ENCODE assay signal across 8 mouse cellular contexts in genomic region chr7:141469352-141469751, GRCm38 (mm10). TPM values are rescaled to one million over a fixed set of nuclear protein-coding genes. Genes with fewer than 3 reads are reported as not detected.
A peak's percentile ranks its signal among the peaks of the same experiment; 100 is the strongest.
DNase-seq lines count a peak whose midpoint lies in the region; ATAC-seq and TF ChIP-seq lines count a peak whose summit lies in the region.

No protein-coding gene starts in this region.

- 52% methylated on average over 6 of the region's 6 CpGs for WGBS in kidney, embryonic 15.5 days
- WGBS in embryonic facial prominence, embryonic 12.5 days = 83% methylated on average over 6 of the region's 6 CpGs
- 86% methylated on average over 6 of the region's 6 CpGs for WGBS in intestine, embryonic 16.5 days

- peaks cover 75% of the 10 kb centered on the region for H3K4me1 ChIP-seq in kidney, embryonic 15.5 days
- peaks cover 47% of the 10 kb centered on the region for H3K4me1 ChIP-seq in embryonic facial prominence, embryonic 12.5 days
- H3K4me1 ChIP-seq in intestine, embryonic 16.5 days (ENCODE audit: control insufficient read depth, insufficient read depth, low read length) = peaks cover 33% of the 10 kb centered on the region

- peaks cover 47% of the 10 kb centered on the region for H3K79me2 ChIP-seq in myocyte (ENCODE audit: control insufficient read depth, insufficient read depth)

- H3K4me3 ChIP-seq in kidney, embryonic 15.5 days (replicated peaks) = peak overlapping the region; percentile 85
- H3K4me3 ChIP-seq in embryonic facial prominence, embryonic 12.5 days = peak overlapping the region; percentile 75
- H3K4me3 ChIP-seq in intestine, embryonic 16.5 days (ENCODE audit: low read length) = peak overlapping the region; percentile 85
- H3K4me3 ChIP-seq in myocyte = peak overlapping the region; percentile 84

- TF ChIP-seq POLR2A in myocyte (IDR thresholded peaks at IDR 0.05; ENCODE audit: insufficient read length, low read depth) = no peak

- no peaks in the 10 kb centered on the region for H3K9me3 ChIP-seq in kidney, embryonic 15.5 days (replicated peaks)
- no peaks in the 10 kb centered on the region for H3K9me3 ChIP-seq in embryonic facial prominence, embryonic 12.5 days
- H3K9me3 ChIP-seq in intestine, embryonic 16.5 days (ENCODE audit: control insufficient read depth, low read length) = no peaks in the 10 kb centered on the region

- peak overlapping the region; percentile 0 for H3ac ChIP-seq in myocyte (ENCODE audit: control insufficient read depth, insufficient read length)

- H3K27me3 ChIP-seq in kidney, embryonic 15.5 days = peaks cover 18% of the 10 kb centered on the region
- peaks cover 18% of the 10 kb centered on the region for H3K27me3 ChIP-seq in embryonic facial prominence, embryonic 12.5 days
- peaks cover 7% of the 10 kb centered on the region; the same call in 1 of the 2 replicates for H3K27me3 ChIP-seq in intestine, embryonic 16.5 days (replicated peaks; ENCODE audit: control insufficient read depth, insufficient read depth, low read length)
- H3K27me3 ChIP-seq in myocyte (ENCODE audit: control insufficient read depth, insufficient read depth, insufficient read length) = no peaks in the 10 kb centered on the region

- peak overlapping the region; percentile 92 for H3K27ac ChIP-seq in kidney, embryonic 15.5 days
- peak overlapping the region; percentile 82; the same call in 1 of the 2 replicates for H3K27ac ChIP-seq in embryonic facial prominence, embryonic 12.5 days
- peak overlapping the region; percentile 78 for H3K27ac ChIP-seq in intestine, embryonic 16.5 days (ENCODE audit: low read length)

- H3K4me2 ChIP-seq in kidney, embryonic 15.5 days = peak overlapping the region; percentile 81
- H3K4me2 ChIP-seq in embryonic facial prominence, embryonic 12.5 days (replicated peaks) = peak overlapping the region; percentile 66
- peak overlapping the region; percentile 82 for H3K4me2 ChIP-seq in intestine, embryonic 16.5 days (ENCODE audit: low read depth, low read length)
- H3K4me2 ChIP-seq in myocyte (ENCODE audit: low read depth) = peak overlapping the region; percentile 96

- H3K36me3 ChIP-seq in kidney, embryonic 15.5 days = peaks cover 35% of the 10 kb centered on the region
- peaks cover 36% of the 10 kb centered on the region for H3K36me3 ChIP-seq in embryonic facial prominence, embryonic 12.5 days
- peaks cover 7% of the 10 kb centered on the region; the same call in 1 of the 2 replicates for H3K36me3 ChIP-seq in intestine, embryonic 16.5 days (ENCODE audit: control insufficient read depth, insufficient read depth, low read length)
- H3K36me3 ChIP-seq in myocyte (ENCODE audit: control insufficient read depth, insufficient read depth) = peaks cover 19% of the 10 kb centered on the region

- peak overlapping the region; percentile 82 for H3K9ac ChIP-seq in kidney, embryonic 15.5 days
- peak overlapping the region; percentile 77 for H3K9ac ChIP-seq in embryonic facial prominence, embryonic 12.5 days
- H3K9ac ChIP-seq in intestine, embryonic 16.5 days (ENCODE audit: low read depth, low read length) = peak overlapping the region; percentile 92

- no peak for DNase-seq in kidney, adult 8-10 months
- no peak for DNase-seq in cerebellum, adult 18-20 months
- no peak for DNase-seq in cerebellum, adult 11-12 months
- DNase-seq in ovary, postnatal 36 days (ENCODE audit: low spot score) = no peak

- ATAC-seq in kidney, embryonic 15.5 days (replicated peaks; ENCODE audit: low FRiP score) = no peak
- ATAC-seq in embryonic facial prominence, embryonic 12.5 days (ENCODE audit: insufficient number of reproducible peaks, insufficient read depth, low FRiP score, low TSS enrichment) = no peak
- ATAC-seq in intestine, embryonic 16.5 days = no peak

TF ChIP-seq in myocyte, 11 proteins besides CTCF, POLR2A, EP300 and RAD21:
- TF ChIP-seq TCF3 (IDR thresholded peaks at IDR 0.05; ENCODE audit: insufficient read length, low read depth) (no peak), MAX (IDR thresholded peaks at IDR 0.05; ENCODE audit: low read depth) (no peak), REST (IDR thresholded peaks at IDR 0.05; ENCODE audit: insufficient read depth, insufficient read length) (no peak), CEBPB (IDR thresholded peaks at IDR 0.05; ENCODE audit: insufficient read depth, poor library complexity, severe bottlenecking) (no peak), MYOG (IDR thresholded peaks at IDR 0.05; ENCODE audit: control insufficient read depth in 1 of 3, insufficient read depth in 1 of 3, insufficient read length in 2 of 3, low read depth in 2 of 3) (no peak), MYOD1 (IDR thresholded peaks at IDR 0.05; ENCODE audit: control insufficient read depth in 1 of 3, insufficient read length in 2 of 3, low read depth in 2 of 3) (no peak), POLR2AphosphoS2 (IDR thresholded peaks at IDR 0.05; ENCODE audit: insufficient read length, low read depth) (no peak), SRF (IDR thresholded peaks at IDR 0.05; ENCODE audit: control insufficient read depth, insufficient read length, low read depth) (no peak), TCF12 (IDR thresholded peaks at IDR 0.05; ENCODE audit: insufficient read depth, poor library complexity, severe bottlenecking) (no peak), USF1 (IDR thresholded peaks at IDR 0.05; ENCODE audit: low read depth) (no peak), E2F4 (IDR thresholded peaks at IDR 0.05; ENCODE audit: insufficient read depth) (no peak)

RNA-seq across cellular contexts. Expression of gene Cd151, which starts 2.2 kb away (rescaled TPM):
- 30.9 and 34.8 TPM in 2 replicates for polyA plus RNA-seq in kidney, embryonic 15.5 days (2015; fragmentation: Nextera tagmentation; extraction: Ambion mirVana)
- 17.0 and 19.6 TPM in 2 replicates for polyA plus RNA-seq in embryonic facial prominence, embryonic 12.5 days (2016; fragmentation: Nextera tagmentation; extraction: Ambion mirVana)
- polyA plus RNA-seq in intestine, embryonic 16.5 days (2015; fragmentation: Nextera tagmentation; extraction: Ambion mirVana) = 30.6 and 30.8 TPM in 2 replicates
- 267 TPM for polyA plus RNA-seq in myocyte (2012; fragmentation: generic; extraction: Trizol)

RNA-seq across cellular contexts. Expression of gene Polr2l, which starts 5.6 kb away (rescaled TPM):
- polyA plus RNA-seq in kidney, embryonic 15.5 days (2015; fragmentation: Nextera tagmentation; extraction: Ambion mirVana) = 78.7 and 81.5 TPM in 2 replicates
- polyA plus RNA-seq in embryonic facial prominence, embryonic 12.5 days (2016; fragmentation: Nextera tagmentation; extraction: Ambion mirVana) = 66.2 and 68.9 TPM in 2 replicates
- polyA plus RNA-seq in intestine, embryonic 16.5 days (2015; fragmentation: Nextera tagmentation; extraction: Ambion mirVana) = 50.9 and 57.1 TPM in 2 replicates
- polyA plus RNA-seq in myocyte (2012; fragmentation: generic; extraction: Trizol) = 95.1 TPM

RNA-seq across cellular contexts. Expression of gene Tspan4, which starts 5.7 kb away (rescaled TPM):
- polyA plus RNA-seq in kidney, embryonic 15.5 days (2015; fragmentation: Nextera tagmentation; extraction: Ambion mirVana) = 91.6 and 93.4 TPM in 2 replicates
- 36.8 and 43.3 TPM in 2 replicates for polyA plus RNA-seq in embryonic facial prominence, embryonic 12.5 days (2016; fragmentation: Nextera tagmentation; extraction: Ambion mirVana)
- 58.2 and 59.2 TPM in 2 replicates for polyA plus RNA-seq in intestine, embryonic 16.5 days (2015; fragmentation: Nextera tagmentation; extraction: Ambion mirVana)
- 95.5 TPM for polyA plus RNA-seq in myocyte (2012; fragmentation: generic; extraction: Trizol)

RNA-seq across cellular contexts. Expression of gene Cracr2b, which starts 8.5 kb away (rescaled TPM):
- 19.3 and 22.0 TPM in 2 replicates for polyA plus RNA-seq in kidney, embryonic 15.5 days (2015; fragmentation: Nextera tagmentation; extraction: Ambion mirVana)
- 12.8 and 13.3 TPM in 2 replicates for polyA plus RNA-seq in embryonic facial prominence, embryonic 12.5 days (2016; fragmentation: Nextera tagmentation; extraction: Ambion mirVana)
- 19.3 and 21.0 TPM in 2 replicates for polyA plus RNA-seq in intestine, embryonic 16.5 days (2015; fragmentation: Nextera tagmentation; extraction: Ambion mirVana)
- polyA plus RNA-seq in myocyte (2012; fragmentation: generic; extraction: Trizol) = 2.4 TPM

RNA-seq across cellular contexts. Expression of gene Pnpla2, which starts 14.4 kb away (rescaled TPM):
- polyA plus RNA-seq in kidney, embryonic 15.5 days (2015; fragmentation: Nextera tagmentation; extraction: Ambion mirVana) = 36.3 and 41.7 TPM in 2 replicates
- 13.9 and 14.6 TPM in 2 replicates for polyA plus RNA-seq in embryonic facial prominence, embryonic 12.5 days (2016; fragmentation: Nextera tagmentation; extraction: Ambion mirVana)
- polyA plus RNA-seq in intestine, embryonic 16.5 days (2015; fragmentation: Nextera tagmentation; extraction: Ambion mirVana) = 45.5 and 45.7 TPM in 2 replicates
- 50.5 TPM for polyA plus RNA-seq in myocyte (2012; fragmentation: generic; extraction: Trizol)
